Mouse (Mus musculus) fat pad, adult 2 months (tissue): ENCODE measurements around the gene Gm20388.
"Not testable (repeated sequence)": the region's sequence is repeated elsewhere in the genome, so short reads cannot be mapped to it uniquely, and the experiment has no call there.

Experiments used
- DNase-seq: peaks from one replicate; pipeline ENCODE4 v3.0.0-alpha.2; 2011; ENCODE audit warnings: low read depth, low spot score; ENCODE audit errors: extremely low read depth

Gm20388 gene

GRCm38 (mm10) chr8:121400581-121400980 lies 1489.9 kb downstream of the Gm20388 start:
- no peak for DNase-seq

GRCm38 (mm10) chr8:121403821-121404220 lies 1493.2 kb downstream of the Gm20388 start:
- DNase-seq = no peak

- no peak for DNase-seq
Observed at GRCm38 (mm10) chr8:121418081-121418480, 1507.4 kb downstream of the Gm20388 start.

- DNase-seq = no peak
Observed at GRCm38 (mm10) chr8:121419551-121419950, 1508.9 kb downstream of the Gm20388 start.

- DNase-seq = no peak
Observed at GRCm38 (mm10) chr8:121421009-121421408, 1510.4 kb downstream of the Gm20388 start.

GRCm38 (mm10) chr8:121424080-121424479 lies 1513.4 kb downstream of the Gm20388 start:
- DNase-seq = no peak

GRCm38 (mm10) chr8:121424600-121424999 lies 1514.0 kb downstream of the Gm20388 start:
- no peak for DNase-seq

GRCm38 (mm10) chr8:121431499-121431898 lies 1520.9 kb downstream of the Gm20388 start:
- DNase-seq = no peak

- no peak for DNase-seq
Observed at GRCm38 (mm10) chr8:121433466-121433865, 1522.8 kb downstream of the Gm20388 start.

- no peak for DNase-seq
Observed at GRCm38 (mm10) chr8:121436656-121437055, 1526.0 kb downstream of the Gm20388 start.

GRCm38 (mm10) chr8:121437506-121437905 lies 1526.9 kb downstream of the Gm20388 start:
- no peak for DNase-seq

GRCm38 (mm10) chr8:121438111-121438510 lies 1527.5 kb downstream of the Gm20388 start:
- DNase-seq = no peak

- no peak for DNase-seq
Observed at GRCm38 (mm10) chr8:121439351-121439750, 1528.7 kb downstream of the Gm20388 start.

- no peak for DNase-seq
Observed at GRCm38 (mm10) chr8:121443361-121443760, 1532.7 kb downstream of the Gm20388 start.

GRCm38 (mm10) chr8:121444521-121444920 lies 1533.9 kb downstream of the Gm20388 start:
- not testable (repeated sequence) for DNase-seq

- no peak for DNase-seq
Observed at GRCm38 (mm10) chr8:121445027-121445471, 1534.4 kb downstream of the Gm20388 start.

- DNase-seq = no peak
Observed at GRCm38 (mm10) chr8:121446133-121446532, 1535.5 kb downstream of the Gm20388 start.

- DNase-seq = no peak
Observed at GRCm38 (mm10) chr8:121446862-121447261, 1536.2 kb downstream of the Gm20388 start.

GRCm38 (mm10) chr8:121450211-121450610 lies 1539.6 kb downstream of the Gm20388 start:
- no peak for DNase-seq

- DNase-seq = no peak
Observed at GRCm38 (mm10) chr8:121451404-121452076, 1540.9 kb downstream of the Gm20388 start.

- no peak for DNase-seq
Observed at GRCm38 (mm10) chr8:121454737-121455136, 1544.1 kb downstream of the Gm20388 start.

- DNase-seq = no peak
Observed at GRCm38 (mm10) chr8:121461192-121461591, 1550.6 kb downstream of the Gm20388 start.

GRCm38 (mm10) chr8:121462092-121462491 lies 1551.5 kb downstream of the Gm20388 start:
- DNase-seq = no peak
